Mouse (Mus musculus) CH12.LX (cell line): ENCODE measurements around the gene Lrig3. TPM values are rescaled to one million over a fixed set of nuclear protein-coding genes. Genes with fewer than 3 reads are reported as not detected.

Experiments used
- DNase-seq: peaks from one replicate; pipeline ENCODE4 v3.0.0-alpha.2; 2013; ENCODE audit errors: extremely low read depth
- H3K27ac ChIP-seq: 2 replicates; pipeline ENCODE4 v1.5.1; 2012; ENCODE audit warnings: low read depth, mild to moderate bottlenecking, control low read depth, moderate library complexity; ENCODE audit not compliant: insufficient read depth
- H3K27me3 ChIP-seq: replicated peaks from 2 replicates; pipeline ENCODE3; 2012; ENCODE audit warnings: inconsistent platforms
- H3K36me3 ChIP-seq, 2 experiments: replicated peaks in 1 of 2; 2 replicates each; pipeline versions ENCODE3 to v1.6.1; 2012; ENCODE audit warnings: inconsistent platforms in 1 of 2, low read length in 1 of 2, mild to moderate bottlenecking in 1 of 2, mixed read lengths in 1 of 2, moderate library complexity in 1 of 2; ENCODE audit not compliant: control insufficient read depth in 1 of 2, insufficient read depth in 1 of 2
- H3K4me1 ChIP-seq, 2 experiments: 2 replicates each; pipeline ENCODE4 v1.6.1; 2012; ENCODE audit warnings: inconsistent platforms in 1 of 2, moderate library complexity in 1 of 2; ENCODE audit not compliant: insufficient read depth in 2 of 2, control insufficient read depth in 1 of 2
- H3K4me2 ChIP-seq: 2 replicates; pipeline ENCODE4 v1.6.1; 2012; ENCODE audit warnings: low read depth, mild to moderate bottlenecking, control low read depth; ENCODE audit not compliant: poor library complexity, insufficient read depth, severe bottlenecking
- H3K4me3 ChIP-seq, 3 experiments: fragments of 150-350 bp in 1 of 3; sonication (generic) in 1 of 3; replicated peaks in 1 of 3; 2 replicates each; pipeline versions ENCODE3 to v1.5.1; 2011 to 2012; ENCODE audit warnings: low read depth in 2 of 3, low read length in 2 of 3, mild to moderate bottlenecking in 2 of 3, moderate library complexity in 2 of 3, control low read depth in 1 of 3, improper control_type of control experiment in 1 of 3, inconsistent platforms in 1 of 3, mixed read lengths in 1 of 3; ENCODE audit not compliant: poor library complexity in 1 of 3
- H3K79me2 ChIP-seq: replicated peaks from 2 replicates; pipeline ENCODE4 v1.6.1; 2012; ENCODE audit warnings: mild to moderate bottlenecking, moderate library complexity; ENCODE audit not compliant: control insufficient read depth, poor library complexity, insufficient read depth, severe bottlenecking; ENCODE audit errors: extremely low read depth
- H3K9ac ChIP-seq: 2 replicates; pipeline ENCODE4 v1.6.1; 2012; ENCODE audit warnings: low read depth, mild to moderate bottlenecking, control low read depth, moderate library complexity; ENCODE audit not compliant: insufficient read depth
- H3K9me3 ChIP-seq: replicated peaks from 2 replicates; pipeline ENCODE3; 2012; ENCODE audit warnings: low read length, inconsistent platforms, mixed read lengths
- CHD1 ChIP-seq: IDR thresholded peaks from 2 replicates; pipeline ENCODE4 v1.6.1; 2012; ENCODE audit warnings: low read depth, low read length, improper control_type of control experiment, inconsistent platforms
- CHD2 ChIP-seq: IDR thresholded peaks from 2 replicates; pipeline ENCODE4 v1.6.1; 2011; ENCODE audit warnings: low read length, improper control_type of control experiment
- CTCF ChIP-seq, 2 experiments: IDR thresholded peaks in 1 of 2; conservative IDR thresholded peaks in 1 of 2; 2 replicates each; pipeline ENCODE4 v1.5.1; 2011 to 2012; ENCODE audit warnings: low read depth in 2 of 2, low read length in 2 of 2, improper control_type of control experiment in 1 of 2, inconsistent platforms in 1 of 2, mild to moderate bottlenecking in 1 of 2, moderate library complexity in 1 of 2
- ETS1 ChIP-seq: conservative IDR thresholded peaks from 2 replicates; pipeline ENCODE4 v1.6.1; 2012; ENCODE audit warnings: low read depth, mild to moderate bottlenecking, inconsistent platforms, low read length, improper control_type of control experiment, moderate library complexity
- HCFC1 ChIP-seq: IDR thresholded peaks from 2 replicates; pipeline ENCODE4 v1.6.1; 2012; ENCODE audit warnings: low read depth, mild to moderate bottlenecking, inconsistent platforms, low read length, improper control_type of control experiment
- IRF4 ChIP-seq: IDR thresholded peaks from 2 replicates; pipeline ENCODE4 v1.6.1; 2014; ENCODE audit warnings: low read depth, mild to moderate bottlenecking, inconsistent platforms, low read length, improper control_type of control experiment
- JUN ChIP-seq: IDR thresholded peaks from 2 replicates; pipeline ENCODE4 v1.6.1; 2011; ENCODE audit warnings: low read depth, mild to moderate bottlenecking, low read length, improper control_type of control experiment, moderate library complexity; ENCODE audit not compliant: insufficient read depth
- KAT2A ChIP-seq: IDR thresholded peaks from 2 replicates; pipeline ENCODE4 v1.6.1; 2012; ENCODE audit warnings: low read length, improper control_type of control experiment, inconsistent platforms; ENCODE audit not compliant: insufficient replicate concordance
- MAFK ChIP-seq: IDR thresholded peaks from 2 replicates; pipeline ENCODE4 v1.6.1; 2011; ENCODE audit warnings: low read length, improper control_type of control experiment; ENCODE audit not compliant: insufficient replicate concordance
- MAZ ChIP-seq: IDR thresholded peaks from 2 replicates; pipeline ENCODE4 v1.6.1; 2012; ENCODE audit warnings: low read depth, mild to moderate bottlenecking, inconsistent platforms, low read length, improper control_type of control experiment, moderate library complexity
- MXI1 ChIP-seq: IDR thresholded peaks from 2 replicates; pipeline ENCODE4 v1.6.1; 2011; ENCODE audit warnings: mild to moderate bottlenecking, low read depth, low read length, improper control_type of control experiment
- MYC ChIP-seq: IDR thresholded peaks from 2 replicates; pipeline ENCODE4 v1.6.1; 2011; ENCODE audit warnings: low read depth, mild to moderate bottlenecking, improper control_type of control experiment, low read length
- NRF1 ChIP-seq: IDR thresholded peaks from 2 replicates; pipeline ENCODE4 v1.6.1; 2014; ENCODE audit warnings: low read depth, mild to moderate bottlenecking, inconsistent platforms, low read length, improper control_type of control experiment, moderate library complexity
- POLR2AphosphoS2 ChIP-seq: IDR thresholded peaks from 2 replicates; pipeline ENCODE4 v1.6.1; 2011; ENCODE audit warnings: low read depth, low read length, improper control_type of control experiment
- RCOR1 ChIP-seq: conservative IDR thresholded peaks from 2 replicates; pipeline ENCODE4 v1.6.1; 2012; ENCODE audit warnings: low read depth, mild to moderate bottlenecking, inconsistent platforms, low read length, improper control_type of control experiment
- SIN3A ChIP-seq: IDR thresholded peaks from 2 replicates; pipeline ENCODE4 v1.6.1; 2012; ENCODE audit warnings: low read length, improper control_type of control experiment, inconsistent platforms
- TCF12 ChIP-seq: IDR thresholded peaks from 2 replicates; pipeline ENCODE4 v1.6.1; 2014; ENCODE audit warnings: low read depth, mild to moderate bottlenecking, inconsistent platforms, low read length, improper control_type of control experiment
- UBTF ChIP-seq: IDR thresholded peaks from 2 replicates; pipeline ENCODE4 v1.6.1; 2012; ENCODE audit warnings: low read depth, mild to moderate bottlenecking, inconsistent platforms, low read length, improper control_type of control experiment, moderate library complexity
- USF1 ChIP-seq: IDR thresholded peaks from 2 replicates; pipeline ENCODE4 v1.6.1; 2014; ENCODE audit warnings: low read depth, mild to moderate bottlenecking, inconsistent platforms, low read length, improper control_type of control experiment
- USF2 ChIP-seq: conservative IDR thresholded peaks from 2 replicates; pipeline ENCODE4 v1.6.1; 2011; ENCODE audit warnings: low read depth, low read length, improper control_type of control experiment
- ZMIZ1 ChIP-seq: IDR thresholded peaks from 2 replicates; pipeline ENCODE4 v1.6.1; 2012; ENCODE audit warnings: low read depth, mild to moderate bottlenecking, inconsistent platforms, low read length, improper control_type of control experiment
- dilution Hi-C: fragments of 300-500 bp; cut with MboI; formaldehyde crosslinking; loops from 2 replicates; pipeline ENCODE4 v1.14.3; 2020; ENCODE audit warnings: low sequenced_read_pairs; ENCODE audit not compliant: extremely low pct_unique_long_range_greater_than_20kb, extremely low pct_ligation_motif_present
- in situ Hi-C: fragments of 300-500 bp; cut with MboI; formaldehyde crosslinking; loops from 3 replicates; pipeline ENCODE4 v1.14.3; 2019; ENCODE audit warnings: low sequenced_read_pairs, low pct_ligation_motif_present, low pct_unique_long_range_greater_than_20kb, mixed read lengths
- polyA plus RNA-seq: library from polyadenylated mRNA; unstranded; fragments of >175 nt; gene quantifications from 2 replicates; pipeline ENCODE4 v1.2.1, GENCODE M21; 2012; ENCODE audit warnings: low read depth; ENCODE audit not compliant: insufficient read length
- total RNA-seq, 2 experiments: library from RNA; depleted of rRNA; stranded (reverse); fragments of 300-350 nt in 1 of 2; fragments of >200 nt in 1 of 2; gene quantifications; 2 replicates each; pipeline ENCODE4 v1.2.3; 2012 to 2014

Lrig3 gene
- total and polyA plus RNA-seq, 3 experiments, result not detected

DNA sequence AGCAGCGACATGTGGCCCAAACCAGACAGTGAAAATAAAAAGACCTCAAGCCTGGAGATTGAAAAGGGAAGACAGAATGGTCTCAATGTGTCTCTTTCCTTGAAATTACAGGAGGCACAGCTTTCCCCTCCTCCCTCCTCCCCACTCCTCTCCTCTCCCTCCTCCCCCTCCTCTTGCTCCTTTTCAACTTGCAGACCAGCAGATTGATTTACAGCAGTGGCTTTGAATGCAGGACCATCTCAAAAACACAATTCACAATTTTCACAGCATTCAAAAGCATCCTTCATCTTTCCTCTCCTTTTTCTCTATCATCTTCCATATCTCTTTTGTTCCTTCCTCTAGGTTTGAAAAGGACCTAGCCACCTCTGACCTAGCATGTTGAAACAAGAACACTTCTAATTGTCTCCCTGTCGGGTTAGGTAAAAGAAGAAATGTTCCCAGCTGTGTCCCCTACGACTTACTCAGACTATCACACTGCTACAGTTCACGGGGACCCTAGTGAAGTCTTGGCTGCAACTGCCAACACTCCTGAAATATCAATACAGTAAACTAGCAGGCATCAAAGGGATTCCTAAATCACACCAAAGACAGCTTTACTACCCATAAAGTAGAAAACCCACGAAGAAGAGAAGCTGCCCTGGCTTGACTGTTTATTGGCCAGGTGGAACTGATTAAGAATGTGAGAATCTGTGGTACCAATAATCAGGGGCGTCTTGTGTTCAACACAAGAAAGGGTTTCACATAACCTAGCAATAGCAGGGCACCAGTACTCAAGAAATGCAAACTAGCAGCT lies 44.1 kb upstream of the Lrig3 start:
- Histone ChIP-seq H3K4me3 (no peak overlapping the region), H3K27me3 (no peaks in the 10 kb centered on the region), H3K9me3 (peaks cover 56% of the 10 kb centered on the region), H3K27ac (no peak overlapping the region), H3K9ac (no peak overlapping the region), H3K4me1 (no peaks in the 10 kb centered on the region), H3K79me2 (no peaks in the 10 kb centered on the region), H3K36me3 (no peaks in the 10 kb centered on the region), H3K4me2 (no peak overlapping the region)
- TF ChIP-seq TCF12 (no peak), SIN3A (no peak), MAFK (no peak), MXI1 (no peak), MAZ (no peak), USF2 (no peak), IRF4 (no peak), CHD1 (no peak), KAT2A (no peak), USF1 (no peak), UBTF (no peak), JUN (no peak), POLR2AphosphoS2 (no peak), MYC (no peak), NRF1 (no peak), ZMIZ1 (no peak), CHD2 (no peak), CTCF (conservative IDR thresholded peaks at IDR 0.05 in 1 of 2, IDR thresholded peaks at IDR 0.05 in 1 of 2; ENCODE audit: low read depth in 2 of 2, low read length in 2 of 2) (no peak)
- DNase-seq, result no peak
- dilution Hi-C loops (no loop called here), in situ Hi-C loops (no loop called here)

DNA sequence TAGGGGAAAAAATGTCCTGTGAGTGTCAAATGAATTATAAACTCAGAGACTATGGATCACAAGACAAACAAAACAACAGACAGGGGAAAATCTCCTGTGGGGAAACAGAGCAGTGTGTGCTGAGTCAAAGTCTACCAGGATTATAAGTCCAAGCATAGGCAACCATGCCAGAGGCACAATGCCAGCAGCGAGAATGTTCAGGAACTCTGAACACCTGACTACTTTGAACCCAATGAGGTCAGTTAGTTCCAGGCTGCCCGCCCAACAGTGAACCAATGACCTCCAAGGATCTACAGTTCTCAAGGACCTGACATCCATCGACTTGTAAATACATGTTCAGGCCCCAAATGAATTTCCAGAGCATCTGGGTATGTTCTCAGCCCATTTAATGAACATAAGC lies 36.0 kb upstream of the Lrig3 start:
- Histone ChIP-seq H3K36me3 (no peaks in the 10 kb centered on the region), H3K27me3 (no peaks in the 10 kb centered on the region), H3K79me2 (no peaks in the 10 kb centered on the region), H3K4me3 (no peak overlapping the region), H3K4me2 (no peak overlapping the region), H3K4me1 (no peaks in the 10 kb centered on the region), H3K9ac (no peak overlapping the region), H3K9me3 (peaks cover 69% of the 10 kb centered on the region), H3K27ac (no peak overlapping the region)
- dilution Hi-C loops (no loop called here), in situ Hi-C loops (no loop called here)
- TF ChIP-seq SIN3A (no peak), KAT2A (no peak), HCFC1 (no peak), JUN (no peak), ETS1 (no peak), RCOR1 (no peak), MAFK (no peak), POLR2AphosphoS2 (no peak)
- no peak for DNase-seq
